Mouse (Mus musculus) G1E (cell line): ENCODE measurements around the gene St3gal5. TPM values are rescaled to one million over a fixed set of nuclear protein-coding genes. Genes with fewer than 3 reads are reported as not detected.

Source experiments
- ATAC-seq: 2 replicates; pipeline ENCODE4 v1.8.0; 2016; ENCODE audit warnings: mild to moderate bottlenecking; ENCODE audit not compliant: insufficient number of reproducible peaks, poor library complexity, low FRiP score, severe bottlenecking; ENCODE audit errors: extremely low read depth
- DNase-seq: peaks from one replicate; pipeline ENCODE4 v3.0.0; 2012; ENCODE audit warnings: low spot score
- H3K27me3 ChIP-seq: 2 replicates; pipeline ENCODE4 v1.6.1; 2012; ENCODE audit warnings: mild to moderate bottlenecking, low read length, inconsistent platforms; ENCODE audit not compliant: insufficient read depth
- H3K36me3 ChIP-seq: replicated peaks from 2 replicates; pipeline ENCODE3; 2012; ENCODE audit warnings: mild to moderate bottlenecking, inconsistent platforms
- H3K4me1 ChIP-seq: 2 replicates; pipeline ENCODE4 v1.6.1; 2012; ENCODE audit warnings: low read depth, low read length, inconsistent platforms, mixed read lengths; ENCODE audit not compliant: insufficient read depth
- H3K4me3 ChIP-seq: 2 replicates; pipeline ENCODE4 v1.5.1; 2012; ENCODE audit warnings: low read depth, mild to moderate bottlenecking, inconsistent platforms, low read length, moderate library complexity, mixed read lengths
- H3K9me3 ChIP-seq: replicated peaks from 2 replicates; pipeline ENCODE4 v1.6.1; 2012; ENCODE audit warnings: inconsistent platforms
- CTCF ChIP-seq: IDR thresholded peaks from 2 replicates; pipeline ENCODE4 v1.5.1; 2012; ENCODE audit warnings: low read depth, low read length, inconsistent platforms, mixed read lengths
- GATA1 ChIP-seq: IDR thresholded peaks from 2 replicates; pipeline ENCODE4 v1.6.1; 2012; ENCODE audit warnings: borderline replicate concordance, low read length, inconsistent platforms, mixed read lengths
- GATA2 ChIP-seq: IDR thresholded peaks from 2 replicates; pipeline ENCODE4 v1.6.1; 2012; ENCODE audit warnings: low read depth, low read length, inconsistent platforms, borderline replicate concordance
- POLR2AphosphoS5 ChIP-seq: IDR thresholded peaks from 2 replicates; pipeline ENCODE4 v1.6.1; 2012; ENCODE audit warnings: low read depth, low read length, inconsistent platforms; ENCODE audit not compliant: insufficient replicate concordance
- TAL1 ChIP-seq: conservative IDR thresholded peaks from 2 replicates; pipeline ENCODE4 v1.6.1; 2012; ENCODE audit warnings: low read depth, low read length, inconsistent platforms, mixed read lengths
- polyA plus RNA-seq: library from polyadenylated mRNA; stranded (reverse); fragments of >175 nt; gene quantifications from 2 replicates; pipeline ENCODE4 v1.2.3, GENCODE M21; 2012
- total RNA-seq, 2 experiments: library from RNA; stranded (forward) in 1 of 2; stranded (reverse) in 1 of 2; fragments of 200-1000 nt in 1 of 2; fragments of >200 nt in 1 of 2; fragmentation: Nextera tagmentation in 1 of 2; gene quantifications; 2 replicates each; pipeline ENCODE4 v1.2.3; 2014 to 2017

St3gal5 gene
- total and polyA plus RNA-seq, 3 experiments: 51.0 to 107 (median 70.0) TPM

- Histone ChIP-seq H3K9me3 (no peaks in the 10 kb centered on the region), H3K4me3 (no peak overlapping the region), H3K36me3 (peaks cover 72% of the 10 kb centered on the region), H3K4me1 (peaks cover 83% of the 10 kb centered on the region), H3K27me3 (no peaks in the 10 kb centered on the region)
- ATAC-seq (peak; percentile 52), DNase-seq (no peak)
- no peak for TF ChIP-seq TAL1
- TF ChIP-seq GATA1: no peak
- no peak for TF ChIP-seq POLR2AphosphoS5
- no peak for TF ChIP-seq CTCF
- no peak for TF ChIP-seq GATA2
Measured at GRCm38 (mm10) chr6:72119870-72120269, 22.5 kb downstream of the St3gal5 start.

GRCm38 (mm10) chr6:72121301-72121700, 23.9 kb downstream of the St3gal5 start:
- Histone ChIP-seq H3K27me3 (no peaks in the 10 kb centered on the region), H3K4me3 (no peak overlapping the region; the same call in 1 of the 2 replicates), H3K9me3 (no peaks in the 10 kb centered on the region), H3K36me3 (peaks cover 76% of the 10 kb centered on the region), H3K4me1 (peaks cover 84% of the 10 kb centered on the region)
- no peak for ATAC-seq
- no peak for DNase-seq
- TF ChIP-seq CTCF (no peak), POLR2AphosphoS5 (no peak), GATA1 (no peak), TAL1 (no peak), GATA2 (no peak)

GRCm38 (mm10) chr6:72122515-72122914, 25.1 kb downstream of the St3gal5 start:
- peaks cover 74% of the 10 kb centered on the region for H3K36me3 ChIP-seq
- peaks cover 79% of the 10 kb centered on the region for H3K4me1 ChIP-seq

GRCm38 (mm10) chr6:72124315-72125103, 27.1 kb downstream of the St3gal5 start:
- peaks cover 79% of the 10 kb centered on the region for H3K36me3 ChIP-seq
- no peak for ATAC-seq
- DNase-seq: no peak
- TF ChIP-seq GATA1 (no peak), POLR2AphosphoS5 (no peak), GATA2 (no peak)
- H3K4me3 ChIP-seq: no peak overlapping the region
- no peaks in the 10 kb centered on the region for H3K9me3 ChIP-seq
- no peaks in the 10 kb centered on the region for H3K27me3 ChIP-seq
- peaks cover 80% of the 10 kb centered on the region for H3K4me1 ChIP-seq

More at GRCm38 (mm10) chr6:72122515-72122914, 25.1 kb downstream of the St3gal5 start:
- ATAC-seq (no peak), DNase-seq (no peak)
- TF ChIP-seq CTCF (no peak), POLR2AphosphoS5 (no peak), TAL1 (no peak), GATA2 (no peak), GATA1 (no peak)
- no peaks in the 10 kb centered on the region for H3K9me3 ChIP-seq
- H3K27me3 ChIP-seq: no peaks in the 10 kb centered on the region
- H3K4me3 ChIP-seq: no peak overlapping the region

GRCm38 (mm10) chr6:72126128-72126917, 28.9 kb downstream of the St3gal5 start:
- Histone ChIP-seq H3K9me3 (no peaks in the 10 kb centered on the region), H3K4me3 (no peak overlapping the region), H3K36me3 (peaks cover 81% of the 10 kb centered on the region), H3K27me3 (no peaks in the 10 kb centered on the region), H3K4me1 (peaks cover 76% of the 10 kb centered on the region)
- no peak for TF ChIP-seq GATA2
- TF ChIP-seq POLR2AphosphoS5: no peak
- no peak for TF ChIP-seq TAL1
- TF ChIP-seq CTCF: no peak
- TF ChIP-seq GATA1: no peak
- DNase-seq (no peak), ATAC-seq (no peak)

GRCm38 (mm10) chr6:72130056-72130455, 32.7 kb downstream of the St3gal5 start:
- no peaks in the 10 kb centered on the region for H3K27me3 ChIP-seq
- H3K36me3 ChIP-seq: peaks cover 94% of the 10 kb centered on the region
- H3K4me3 ChIP-seq: no peak overlapping the region
- no peaks in the 10 kb centered on the region for H3K9me3 ChIP-seq
- no peak for TF ChIP-seq TAL1
- no peak for TF ChIP-seq GATA1
- no peak for TF ChIP-seq CTCF
- TF ChIP-seq GATA2: no peak
- no peak for TF ChIP-seq POLR2AphosphoS5
- no peak for ATAC-seq
- H3K4me1 ChIP-seq: peaks cover 84% of the 10 kb centered on the region
- no peak for DNase-seq
